Mouse (Mus musculus) liver, embryonic 12.5 days (tissue): ENCODE measurements around the gene Ufd1. TPM values are rescaled to one million over a fixed set of nuclear protein-coding genes. Genes with fewer than 3 reads are reported as not detected.

Experiments used
- ATAC-seq: fragments of 200-750 bp; cut with Nextera tagmentation; 2 replicates; pipeline ENCODE4 v1.8.0; 2017; ENCODE audit warnings: moderate number of reproducible peaks, mild to moderate bottlenecking, moderate library complexity
- H3K27ac ChIP-seq: fragments of 300-500 bp; sonication (generic); 2 replicates; pipeline ENCODE4 v1.5.1; 2016; ENCODE audit warnings: mild to moderate bottlenecking
- H3K27me3 ChIP-seq: fragments of 300-500 bp; sonication (generic); replicated peaks from 2 replicates; pipeline ENCODE4 v1.6.1; 2016; ENCODE audit warnings: mild to moderate bottlenecking, moderate library complexity
- H3K36me3 ChIP-seq: fragments of 300-500 bp; sonication (generic); 2 replicates; pipeline ENCODE4 v1.6.1; 2016; ENCODE audit warnings: mild to moderate bottlenecking, moderate library complexity
- H3K4me1 ChIP-seq: fragments of 300-500 bp; sonication (generic); 2 replicates; pipeline ENCODE4 v1.6.1; 2016
- H3K4me2 ChIP-seq: fragments of 300-500 bp; sonication (generic); 2 replicates; pipeline ENCODE4 v1.6.1; 2016; ENCODE audit warnings: mild to moderate bottlenecking, moderate library complexity
- H3K4me3 ChIP-seq: fragments of 300-500 bp; sonication (generic); 2 replicates; pipeline ENCODE4 v1.5.1; 2016; ENCODE audit warnings: mild to moderate bottlenecking, moderate library complexity
- H3K9ac ChIP-seq: fragments of 300-500 bp; sonication (generic); 2 replicates; pipeline ENCODE4 v1.6.1; 2016; ENCODE audit warnings: mild to moderate bottlenecking, moderate library complexity
- H3K9me3 ChIP-seq: fragments of 300-500 bp; sonication (generic); replicated peaks from 2 replicates; pipeline ENCODE4 v1.6.1; 2016; ENCODE audit warnings: mild to moderate bottlenecking, moderate library complexity
- WGBS: fragments of 180-500 bp; shearing (Covaris S2); methylation state at CpG from one replicate; pipeline ENCODE4 v1.1.7; 2016; ENCODE audit not compliant: insufficient replicate concordance; 5-methylcytosine and 5-hydroxymethylcytosine counted together
- polyA plus RNA-seq: library from polyadenylated mRNA; unstranded; fragments of >200 nt; fragmentation: Nextera tagmentation; extraction: Ambion mirVana; gene quantifications from 2 replicates; pipeline ENCODE4 v1.2.1, GENCODE M21; 2016

Gene Ufd1
- polyA plus RNA-seq, 1 experiment from 2014 or later = 57.5 TPM

DNA sequence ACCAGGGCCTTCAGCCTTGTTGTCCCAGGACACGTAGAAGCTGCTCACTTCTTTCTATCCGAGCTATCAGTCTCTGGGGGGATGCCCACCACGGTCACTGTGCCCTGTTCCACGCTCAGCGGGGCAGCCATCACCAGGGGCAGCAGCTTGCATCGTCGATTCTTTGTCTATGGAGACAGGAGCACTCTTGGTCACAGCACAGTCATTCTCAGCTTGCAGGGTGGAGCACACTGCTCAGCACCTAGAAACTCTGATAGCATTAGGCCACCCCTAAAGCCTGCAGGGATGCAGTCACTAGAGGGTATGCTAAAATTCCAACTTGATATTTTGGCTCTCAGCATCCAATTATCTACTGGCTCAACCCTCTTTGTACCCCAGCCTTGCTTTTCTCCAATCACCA, 26.6 kb upstream of the Ufd1 start:
- 81% methylated on average over 7 of the region's 7 CpGs for WGBS
- peak; percentile 85 for ATAC-seq

DNA sequence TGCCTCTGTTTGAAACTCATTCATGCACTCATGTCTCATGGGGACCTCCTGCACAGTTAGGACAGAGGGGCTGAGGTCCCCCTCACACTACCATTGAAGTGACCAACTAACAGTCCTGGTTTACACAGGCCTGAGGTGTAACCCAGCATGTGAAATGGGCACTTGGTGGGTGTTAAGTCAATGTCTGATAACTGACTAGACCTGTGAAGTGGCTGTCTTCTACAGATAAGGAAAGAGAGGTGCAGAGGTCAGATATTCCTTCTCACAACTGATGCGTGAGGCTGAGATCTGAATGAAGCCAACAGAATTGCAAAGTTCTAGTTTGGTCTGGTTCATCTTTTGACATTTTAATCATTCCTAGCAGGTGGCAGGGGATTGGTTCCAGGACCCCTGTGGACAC, 26.1 kb upstream of the Ufd1 start:
- H3K9ac ChIP-seq = no peak overlapping the region
- H3K27ac ChIP-seq = peak overlapping the region; percentile 72
- H3K9me3 ChIP-seq = no peaks in the 10 kb centered on the region
- no peak overlapping the region for H3K4me3 ChIP-seq
- peaks cover 30% of the 10 kb centered on the region for H3K4me1 ChIP-seq
- peak; percentile 92 for ATAC-seq
- 19% methylated on average over 1 of the region's 1 CpGs for WGBS
- no peaks in the 10 kb centered on the region for H3K27me3 ChIP-seq
- H3K4me2 ChIP-seq = peak overlapping the region; percentile 38
- H3K36me3 ChIP-seq = peaks cover 96% of the 10 kb centered on the region

More for the DNA sequence above, 26.6 kb upstream of the Ufd1 start:
- H3K27me3 ChIP-seq = peaks cover under 1% of the 10 kb centered on the region; the same call in 1 of the 2 replicates
- peak overlapping the region; percentile 72 for H3K27ac ChIP-seq
- H3K4me2 ChIP-seq = peak overlapping the region; percentile 38
- peaks cover 94% of the 10 kb centered on the region for H3K36me3 ChIP-seq
- H3K4me1 ChIP-seq = peaks cover 30% of the 10 kb centered on the region
- H3K4me3 ChIP-seq = no peak overlapping the region
- no peaks in the 10 kb centered on the region for H3K9me3 ChIP-seq
- no peak overlapping the region for H3K9ac ChIP-seq

DNA sequence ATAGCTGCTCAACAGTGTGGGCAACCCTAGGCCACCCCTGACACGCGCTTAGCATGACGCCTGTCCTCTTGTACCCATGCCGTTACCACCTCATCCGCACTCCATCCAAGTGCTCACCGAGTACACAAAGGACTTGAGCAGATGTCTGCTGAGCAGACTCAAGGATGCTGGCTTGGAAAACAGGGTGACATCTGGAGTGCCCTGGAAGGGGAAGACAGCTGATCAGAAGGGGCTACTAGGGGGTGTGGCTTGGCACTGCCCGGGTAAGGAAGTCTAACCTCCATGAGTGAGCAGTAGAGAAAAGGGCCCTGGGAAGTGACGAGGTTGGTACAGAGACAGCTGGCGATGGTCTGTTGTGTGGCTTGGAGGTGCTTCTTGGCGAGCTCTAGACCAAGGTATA, 24.9 kb upstream of the Ufd1 start:
- no peak overlapping the region for H3K4me2 ChIP-seq
- ATAC-seq = no peak
- peaks cover 30% of the 10 kb centered on the region for H3K4me1 ChIP-seq
- H3K27me3 ChIP-seq = no peaks in the 10 kb centered on the region
- H3K9ac ChIP-seq = no peak overlapping the region
- no peak overlapping the region for H3K27ac ChIP-seq
- H3K9me3 ChIP-seq = no peaks in the 10 kb centered on the region
- no peak overlapping the region for H3K4me3 ChIP-seq
- H3K36me3 ChIP-seq = peaks cover 96% of the 10 kb centered on the region
- 90% methylated on average over 10 of the region's 10 CpGs for WGBS

DNA sequence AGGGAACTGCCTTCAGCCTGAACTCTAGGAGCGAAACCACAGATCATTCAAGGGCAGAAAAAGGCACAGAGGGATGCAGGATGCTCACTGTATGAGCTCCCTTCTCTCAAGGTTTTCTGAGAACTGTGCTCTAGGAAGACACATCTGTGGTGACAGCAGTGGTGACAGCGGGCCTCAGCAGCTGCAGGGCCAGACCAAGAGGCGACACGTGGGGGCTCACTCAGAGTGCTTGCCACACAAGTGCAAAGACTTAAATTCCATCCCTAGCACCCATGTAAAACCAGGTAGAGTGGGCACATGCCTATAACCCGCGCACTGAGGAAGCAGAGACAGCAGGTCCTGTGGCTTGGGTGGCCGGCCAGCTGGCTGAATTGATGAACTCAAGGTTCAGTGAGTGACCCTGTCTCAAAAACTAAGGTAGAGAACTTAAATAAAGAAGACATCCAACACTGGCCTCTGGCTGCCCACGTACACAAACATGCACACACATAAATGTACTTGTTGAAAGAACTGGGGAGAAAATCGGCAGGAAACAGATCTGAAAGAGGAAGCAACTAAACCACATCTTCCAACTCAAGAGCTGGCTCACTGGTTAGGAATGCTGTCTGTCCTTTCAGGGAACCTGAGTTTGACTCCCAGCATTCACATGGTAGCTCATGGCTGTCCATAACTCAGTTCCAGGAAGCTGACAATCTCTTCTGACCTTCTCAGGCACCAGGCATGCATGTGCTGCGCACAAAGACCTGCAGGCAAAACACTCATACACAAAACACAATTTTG, 22.8 kb upstream of the Ufd1 start:
- H3K4me1 ChIP-seq = peaks cover 30% of the 10 kb centered on the region
- H3K4me3 ChIP-seq = no peak overlapping the region
- peaks cover 98% of the 10 kb centered on the region for H3K36me3 ChIP-seq
- H3K4me2 ChIP-seq = no peak overlapping the region
- H3K9ac ChIP-seq = no peak overlapping the region
- WGBS = 60% methylated on average over 10 of the region's 10 CpGs
- no peaks in the 10 kb centered on the region for H3K9me3 ChIP-seq
- no peak overlapping the region for H3K27ac ChIP-seq
- no peaks in the 10 kb centered on the region for H3K27me3 ChIP-seq
- no peak for ATAC-seq

DNA sequence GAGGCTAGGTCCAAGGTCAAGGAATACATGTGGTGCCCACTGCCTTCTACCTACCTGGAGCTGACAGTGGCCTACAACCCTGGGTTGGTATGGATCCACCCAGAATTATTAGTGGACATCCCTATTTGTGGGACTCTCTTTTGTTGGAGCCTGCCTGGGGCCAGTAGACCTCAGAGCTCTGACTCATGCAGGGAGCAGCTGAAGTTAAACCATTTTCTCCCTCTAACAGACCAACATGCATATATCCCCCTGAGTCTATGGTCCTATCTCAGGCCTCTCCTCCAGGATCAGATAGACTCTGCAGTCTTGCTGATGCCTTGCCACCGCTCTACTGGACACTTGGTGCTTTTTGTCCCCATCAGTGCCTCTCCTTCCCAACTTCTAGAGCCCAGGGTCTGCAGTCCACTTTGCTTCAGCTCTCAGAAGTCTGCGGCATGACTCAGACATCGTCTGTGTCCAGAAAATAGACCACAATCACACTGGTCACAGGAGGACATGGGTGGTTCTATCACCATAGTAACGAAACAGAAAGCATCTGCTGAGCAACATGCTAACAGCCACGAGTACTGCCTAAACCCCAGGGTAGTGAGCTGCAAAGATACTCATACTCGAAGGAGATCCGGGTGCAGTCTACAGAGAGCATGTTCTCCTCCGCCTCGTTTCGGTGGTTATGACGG, 16.2 kb upstream of the Ufd1 start:
- no peaks in the 10 kb centered on the region for H3K9me3 ChIP-seq
- H3K27ac ChIP-seq = no peak overlapping the region
- 90% methylated on average over 11 of the region's 11 CpGs for WGBS
- H3K4me3 ChIP-seq = no peak overlapping the region
- peaks cover 100% of the 10 kb centered on the region for H3K36me3 ChIP-seq
- H3K4me1 ChIP-seq = no peaks in the 10 kb centered on the region
- no peak overlapping the region for H3K4me2 ChIP-seq
- ATAC-seq = no peak
- H3K9ac ChIP-seq = no peak overlapping the region
- H3K27me3 ChIP-seq = no peaks in the 10 kb centered on the region

DNA sequence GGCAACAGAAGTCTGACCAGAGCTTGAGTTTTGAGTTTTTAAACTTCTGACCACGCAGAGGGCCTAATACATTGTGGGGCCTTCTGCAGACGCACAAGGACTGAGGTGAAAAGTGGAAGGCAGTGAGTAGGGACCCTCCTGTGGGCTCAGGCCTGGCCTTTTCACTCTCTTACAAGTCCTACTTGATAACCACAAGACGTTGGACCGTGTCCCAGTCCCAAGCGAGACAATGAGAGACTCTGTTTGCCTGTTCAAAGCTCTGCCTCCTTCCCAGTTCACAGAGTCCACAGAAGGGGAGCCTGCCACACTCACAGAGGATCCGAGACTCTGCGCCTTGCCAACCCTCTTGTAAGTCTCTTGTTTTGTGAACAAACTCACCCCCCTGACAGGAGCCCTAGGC, 14.9 kb upstream of the Ufd1 start:
- Histone ChIP-seq H3K36me3 (peaks cover 100% of the 10 kb centered on the region), H3K27me3 (no peaks in the 10 kb centered on the region), H3K27ac (no peak overlapping the region), H3K9me3 (no peaks in the 10 kb centered on the region), H3K9ac (no peak overlapping the region), H3K4me2 (no peak overlapping the region), H3K4me1 (no peaks in the 10 kb centered on the region), H3K4me3 (no peak overlapping the region)
- 86% methylated on average over 7 of the region's 7 CpGs for WGBS
- no peak for ATAC-seq

DNA sequence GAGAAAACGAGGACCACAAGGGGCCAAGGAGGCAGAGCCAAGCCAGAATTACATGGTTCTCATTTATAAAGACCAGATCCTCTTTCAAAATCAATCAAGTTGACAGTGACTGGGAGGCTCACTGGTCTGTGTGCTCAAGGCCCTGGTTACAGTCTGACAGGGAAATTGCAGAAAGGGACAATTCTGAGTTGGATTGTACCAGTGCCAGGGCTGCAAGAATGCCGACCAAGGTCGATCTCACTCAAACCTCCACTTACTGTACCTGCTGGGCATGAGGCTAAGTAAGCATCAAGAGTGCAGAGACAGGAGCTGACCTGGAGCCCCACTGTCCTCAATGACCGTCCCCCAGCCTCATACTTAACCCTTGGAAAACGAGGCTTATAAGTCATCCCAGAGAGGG, 13.4 kb upstream of the Ufd1 start:
- H3K27me3 ChIP-seq = no peaks in the 10 kb centered on the region
- H3K9ac ChIP-seq = no peak overlapping the region
- H3K27ac ChIP-seq = no peak overlapping the region
- no peak overlapping the region for H3K4me3 ChIP-seq
- H3K4me1 ChIP-seq = no peaks in the 10 kb centered on the region
- peaks cover 94% of the 10 kb centered on the region for H3K36me3 ChIP-seq
- H3K4me2 ChIP-seq = no peak overlapping the region
- 80% methylated on average over 5 of the region's 5 CpGs for WGBS
- ATAC-seq = no peak
- H3K9me3 ChIP-seq = no peaks in the 10 kb centered on the region

DNA sequence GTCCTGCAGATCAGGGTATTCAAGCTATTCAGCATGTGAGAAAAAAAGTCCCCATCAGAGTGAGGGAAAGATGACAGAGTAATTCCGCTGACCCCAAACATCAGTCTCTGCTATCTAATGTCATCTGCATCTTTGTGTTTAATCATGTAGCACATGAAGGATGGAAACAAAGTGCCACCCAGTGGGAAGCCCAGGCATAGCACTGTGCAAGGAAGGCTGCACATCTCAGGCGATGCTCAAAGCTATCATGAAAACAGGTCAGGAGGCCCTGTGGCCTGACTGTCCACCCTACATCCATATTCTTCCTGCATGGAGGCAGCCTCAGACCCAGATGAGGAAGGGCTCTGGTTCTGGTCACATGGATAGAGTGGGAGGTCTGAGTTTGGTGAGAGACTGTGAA, 12.7 kb upstream of the Ufd1 start:
- Histone ChIP-seq H3K4me1 (no peaks in the 10 kb centered on the region), H3K9me3 (no peaks in the 10 kb centered on the region), H3K4me3 (no peak overlapping the region), H3K36me3 (peaks cover 92% of the 10 kb centered on the region), H3K9ac (no peak overlapping the region), H3K27me3 (no peaks in the 10 kb centered on the region), H3K4me2 (no peak overlapping the region), H3K27ac (no peak overlapping the region)
- WGBS = 79% methylated on average over 2 of the region's 2 CpGs
- no peak for ATAC-seq

DNA sequence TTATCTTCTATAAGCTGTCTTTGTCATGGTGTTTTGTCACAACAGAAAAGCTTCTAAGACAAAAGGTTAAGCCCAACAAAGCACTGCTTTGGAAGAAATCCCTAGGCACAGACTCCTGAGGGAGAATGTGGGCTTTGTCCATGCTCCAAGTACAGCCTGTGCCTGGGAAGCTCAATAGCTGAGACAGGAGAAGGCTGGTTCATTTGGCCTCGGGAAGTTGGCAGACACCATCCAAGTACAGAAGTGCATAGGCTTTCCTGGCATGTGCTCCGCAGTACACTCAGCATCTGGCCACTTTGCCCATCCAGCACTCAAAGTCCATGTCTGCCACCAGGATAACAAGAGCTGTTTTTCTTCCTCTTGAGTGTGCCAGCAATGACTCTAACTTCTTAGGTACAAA, 5.8 kb upstream of the Ufd1 start:
- Histone ChIP-seq H3K4me3 (no peak overlapping the region), H3K27me3 (no peaks in the 10 kb centered on the region), H3K4me2 (no peak overlapping the region), H3K4me1 (peaks cover 22% of the 10 kb centered on the region), H3K36me3 (peaks cover 87% of the 10 kb centered on the region), H3K27ac (no peak overlapping the region), H3K9me3 (no peaks in the 10 kb centered on the region), H3K9ac (no peak overlapping the region)
- WGBS = 90% methylated on average over 2 of the region's 2 CpGs
- no peak for ATAC-seq

DNA sequence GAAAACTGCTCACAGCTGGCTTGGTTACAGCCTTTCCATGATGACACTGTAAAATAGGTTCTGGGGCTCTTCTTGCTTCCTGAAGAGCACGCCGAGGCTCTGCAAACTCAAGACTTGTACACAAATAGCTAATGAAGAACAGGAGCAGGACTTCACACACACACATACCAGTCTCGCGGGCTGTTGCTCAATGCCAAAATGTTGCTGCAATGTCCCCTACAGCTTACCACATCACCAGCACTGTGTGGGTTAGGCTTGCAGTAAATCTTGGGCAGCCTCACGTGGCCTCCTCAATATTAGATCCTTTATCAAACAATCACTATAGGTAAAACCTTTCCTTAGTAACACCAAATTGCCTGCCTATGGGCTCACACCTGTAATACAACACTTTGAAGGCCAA, 2.6 kb upstream of the Ufd1 start:
- H3K4me2 ChIP-seq = 0 out of 2 replicates have a peak overlapping the region, but pooled peaks have one; percentile 4
- H3K27me3 ChIP-seq = no peaks in the 10 kb centered on the region
- H3K36me3 ChIP-seq = peaks cover 62% of the 10 kb centered on the region
- no peak overlapping the region for H3K27ac ChIP-seq
- no peaks in the 10 kb centered on the region for H3K9me3 ChIP-seq
- no peak overlapping the region for H3K4me3 ChIP-seq
- peaks cover 38% of the 10 kb centered on the region for H3K4me1 ChIP-seq
- ATAC-seq = no peak
- no peak overlapping the region for H3K9ac ChIP-seq
- 84% methylated on average over 5 of the region's 5 CpGs for WGBS

DNA sequence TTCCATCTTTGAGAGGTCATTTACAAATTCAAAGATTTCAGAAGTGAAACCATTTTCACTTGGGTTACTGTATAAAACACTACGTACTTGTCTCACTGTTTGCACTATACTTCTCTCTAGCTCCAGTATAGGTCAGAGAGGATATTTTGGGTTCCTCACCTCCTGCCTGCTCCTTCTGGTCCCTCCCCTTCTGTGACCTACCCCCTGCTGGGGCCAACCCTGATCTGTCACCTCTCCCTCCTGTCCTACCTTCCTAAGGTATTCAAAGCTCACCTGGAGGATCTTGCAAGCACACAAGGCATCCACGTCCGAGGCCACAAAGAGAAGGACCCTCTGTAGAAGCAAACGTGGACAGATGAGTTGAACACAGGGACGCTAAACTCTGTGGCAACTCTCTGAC, 547 bp upstream of the Ufd1 start:
- Histone ChIP-seq H3K27me3 (no peaks in the 10 kb centered on the region), H3K4me2 (peak overlapping the region; percentile 80), H3K9ac (peak overlapping the region; percentile 78), H3K36me3 (peaks cover 59% of the 10 kb centered on the region), H3K9me3 (no peaks in the 10 kb centered on the region), H3K4me3 (peak overlapping the region; percentile 93), H3K4me1 (peaks cover 42% of the 10 kb centered on the region), H3K27ac (peak overlapping the region; percentile 70)
- ATAC-seq = peak; percentile 69
- WGBS = 4% methylated on average over 5 of the region's 5 CpGs

DNA sequence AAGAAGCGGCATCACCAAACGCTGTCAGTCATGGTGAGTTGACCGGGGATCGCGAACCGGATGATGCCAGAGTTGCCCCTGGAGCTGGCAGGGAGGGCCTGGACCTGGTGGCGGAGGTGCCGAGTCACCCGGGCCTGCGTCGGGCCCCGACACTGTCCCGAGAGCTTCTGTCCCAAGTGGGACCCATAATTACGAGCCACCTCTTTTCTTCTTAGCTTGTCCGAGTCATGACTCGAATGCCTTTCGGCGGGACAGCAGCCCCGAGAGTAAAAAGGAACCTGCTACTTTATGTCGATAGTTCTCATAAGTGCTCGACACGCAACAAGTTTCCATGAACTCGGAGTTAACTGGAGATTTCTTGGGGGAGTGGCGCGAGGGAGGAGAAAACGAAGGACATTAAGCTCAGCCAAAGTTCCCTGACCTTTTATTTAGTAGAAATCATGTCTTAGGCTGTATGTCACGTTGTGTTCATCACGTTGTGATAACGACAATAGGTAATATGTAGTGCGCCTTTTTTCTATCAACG, 869 bp downstream of the Ufd1 start:
- peak; percentile 46 for ATAC-seq
- Histone ChIP-seq H3K36me3 (peaks cover 59% of the 10 kb centered on the region), H3K4me3 (peak overlapping the region; percentile 93), H3K27me3 (no peaks in the 10 kb centered on the region), H3K9me3 (no peaks in the 10 kb centered on the region), H3K4me2 (peak overlapping the region; percentile 80), H3K9ac (peak overlapping the region; percentile 88), H3K27ac (peak overlapping the region; percentile 84), H3K4me1 (peaks cover 42% of the 10 kb centered on the region)
- under 1% methylated on average over 31 of the region's 31 CpGs for WGBS
